Mouse (Mus musculus) CD8-positive naive resting alpha-beta T cell, adult 2 months (primary cell): ENCODE data around the gene Cyp27b1.

ENCODE experiments used
- DNase-seq, 2 experiments: peaks; one replicate each; pipeline ENCODE4 v3.0.0; 2022; ENCODE audit warnings: low read depth in 2 of 2, low spot score in 2 of 2

Cyp27b1 gene

DNA sequence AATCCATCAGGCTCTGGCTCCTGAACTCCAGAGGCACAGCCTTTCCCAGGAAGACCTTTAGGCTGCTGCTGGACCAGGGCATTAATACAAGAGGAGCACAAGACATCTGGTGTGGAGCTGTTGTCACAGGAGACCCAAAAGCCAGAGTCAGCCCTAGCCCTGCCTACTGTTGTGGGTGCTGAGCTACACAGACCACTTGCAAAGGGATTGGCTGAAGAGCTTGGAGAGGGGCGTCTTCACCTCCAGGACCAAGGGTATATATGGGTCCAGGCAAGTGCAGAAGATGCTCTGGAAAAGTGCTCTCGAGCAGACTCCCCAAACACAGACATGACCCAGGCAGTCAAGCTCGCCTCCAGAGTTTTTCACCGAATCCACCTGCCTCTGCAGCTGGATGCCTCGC, at the start of gene Cyp27b1:
Cyp27b1 (plus strand) TSS at position 297 of the 400 bp plus-strand sequence.
- no peak for DNase-seq

DNA sequence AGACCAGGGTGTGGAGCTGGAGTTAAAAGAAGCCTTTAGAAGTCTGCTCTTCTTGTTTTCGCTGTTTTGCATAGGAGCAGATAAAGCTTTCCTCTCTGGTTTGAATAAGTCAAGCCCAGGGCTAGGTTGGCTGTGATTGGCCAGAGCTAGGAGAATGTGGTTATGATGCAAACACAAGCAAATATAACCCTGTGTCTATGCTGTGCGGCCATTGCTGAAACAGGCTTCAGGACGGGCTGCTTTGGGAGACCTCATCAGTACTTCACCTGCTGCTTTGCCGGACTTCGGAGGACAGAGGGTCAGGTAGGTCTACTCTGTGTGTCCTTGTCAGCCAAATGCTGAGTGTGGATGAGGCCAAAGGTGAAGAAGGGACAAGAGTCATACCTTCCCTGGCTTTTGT, 47.5 kb upstream of the Cyp27b1 start, which contains the start of gene Avil:
Avil (plus strand) TSS at position 181 of the 400 bp plus-strand sequence.
- DNase-seq, result no peak

DNA sequence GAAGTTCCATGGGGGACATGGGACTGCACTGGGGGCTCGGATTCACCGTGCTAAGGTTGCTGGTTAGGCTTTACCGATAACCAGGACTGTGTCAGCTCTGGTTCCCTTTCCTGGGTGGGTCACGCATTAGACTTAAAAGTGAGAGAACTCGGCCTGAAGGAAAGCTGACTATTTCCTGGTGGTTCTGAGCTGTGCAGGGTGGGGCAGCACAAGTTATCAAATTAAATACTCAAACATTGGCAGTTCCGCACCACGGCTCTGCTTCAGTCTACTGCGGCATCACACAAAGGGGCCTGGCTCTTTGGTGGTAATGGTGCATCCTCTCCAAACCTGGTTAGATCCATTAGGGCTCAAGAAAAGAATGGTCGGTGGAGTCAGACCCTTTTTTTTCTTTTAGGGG, 46.8 kb upstream of the Cyp27b1 start:
- no peak for DNase-seq

DNA sequence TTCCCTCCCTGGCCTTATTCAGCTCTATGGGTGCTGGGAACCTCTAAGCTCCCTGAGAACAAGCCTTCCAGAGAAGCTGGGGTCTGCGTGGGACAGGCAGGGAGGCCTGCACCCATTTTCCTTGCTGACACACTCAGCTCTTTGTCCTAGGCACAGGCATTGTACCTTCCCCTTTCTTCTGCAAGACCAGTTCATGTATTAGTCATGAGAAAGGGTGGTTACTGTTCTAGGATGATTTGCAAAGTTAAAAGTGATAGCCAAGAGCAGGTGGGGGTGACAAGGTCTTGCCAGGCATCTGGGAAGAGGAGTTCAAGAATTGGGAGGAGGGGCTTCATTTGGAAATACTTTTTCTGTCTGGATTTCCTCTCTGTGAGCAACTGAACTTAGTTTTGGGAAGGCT, 46.0 kb upstream of the Cyp27b1 start:
- no peak for DNase-seq

DNA sequence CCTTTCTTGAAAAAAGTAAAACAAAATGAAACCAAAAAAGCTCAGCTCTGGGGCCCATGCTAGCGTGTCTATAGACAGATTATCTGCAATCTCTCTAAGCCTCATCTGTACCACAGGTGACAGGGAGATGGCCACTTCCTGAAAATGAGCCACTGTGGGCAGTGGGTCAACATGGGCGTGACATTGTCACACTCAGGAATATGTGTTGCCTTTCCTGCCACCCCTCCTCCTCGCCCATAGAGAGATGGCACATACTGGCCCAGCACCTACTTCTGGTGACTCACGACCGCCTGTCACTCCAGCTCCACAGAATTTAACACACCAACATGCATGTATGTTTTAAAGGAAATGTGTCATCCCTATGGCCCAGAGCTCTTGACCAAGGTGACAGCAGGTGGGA, 45.3 kb upstream of the Cyp27b1 start:
- DNase-seq, result no peak

DNA sequence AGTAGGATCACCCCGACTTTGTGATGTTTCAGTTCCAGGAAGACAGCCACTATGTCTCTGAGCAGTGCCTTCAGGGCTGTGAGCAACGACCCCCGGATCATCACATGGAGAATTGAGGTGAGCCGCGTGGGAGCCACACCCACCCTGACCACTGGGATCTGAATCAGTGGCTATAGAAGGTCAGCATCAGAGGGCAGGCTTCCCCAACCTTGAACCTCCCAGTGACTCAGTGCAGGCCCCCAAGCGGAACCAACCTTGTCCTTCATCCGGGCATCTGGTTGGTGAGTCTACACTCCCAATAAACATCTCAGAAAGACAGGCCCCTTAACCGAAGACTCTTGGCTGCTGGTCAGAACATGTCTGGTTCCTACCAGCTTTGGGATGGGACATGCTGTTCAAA, 44.7 kb upstream of the Cyp27b1 start:
- DNase-seq, result no peak

DNA sequence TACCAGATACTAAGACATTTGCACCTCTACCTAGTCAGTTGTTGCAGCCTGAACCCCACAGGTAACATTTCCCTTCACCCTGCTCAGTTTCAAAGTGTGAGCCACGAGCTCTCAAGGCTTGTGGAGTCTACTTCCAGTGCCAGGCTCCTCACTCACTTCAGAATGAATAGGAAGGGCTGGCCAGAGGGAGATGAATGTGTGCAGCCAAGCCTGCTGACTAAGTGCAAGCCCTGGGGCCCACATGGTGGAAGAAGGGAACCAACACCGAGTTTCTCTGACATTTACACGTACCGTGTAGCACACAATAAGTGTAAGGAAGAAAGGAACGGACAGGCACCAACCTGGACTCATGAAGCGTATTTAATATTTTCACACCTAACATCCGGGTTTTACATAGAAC, 44.2 kb upstream of the Cyp27b1 start:
- no peak for DNase-seq

DNA sequence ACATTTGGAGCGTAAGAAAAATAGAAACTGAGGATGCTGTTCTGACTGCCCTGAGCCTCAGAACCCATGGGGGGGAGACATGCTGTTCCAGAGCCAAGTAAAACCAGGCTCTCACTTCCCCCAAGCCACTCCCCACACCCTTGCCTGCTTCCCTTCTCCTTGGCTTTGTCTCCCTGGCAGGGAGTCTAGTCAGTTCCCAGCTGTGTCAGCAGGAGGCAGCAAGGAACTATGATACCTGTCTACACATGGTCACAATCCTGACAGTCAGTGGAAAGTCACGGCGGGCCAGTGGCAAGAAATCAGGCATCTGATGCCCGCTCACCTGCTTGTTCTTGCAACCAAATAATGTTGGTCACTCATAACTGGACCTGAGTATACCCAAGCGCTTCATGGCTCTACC, 31.6 kb upstream of the Cyp27b1 start:
- DNase-seq, result no peak

DNA sequence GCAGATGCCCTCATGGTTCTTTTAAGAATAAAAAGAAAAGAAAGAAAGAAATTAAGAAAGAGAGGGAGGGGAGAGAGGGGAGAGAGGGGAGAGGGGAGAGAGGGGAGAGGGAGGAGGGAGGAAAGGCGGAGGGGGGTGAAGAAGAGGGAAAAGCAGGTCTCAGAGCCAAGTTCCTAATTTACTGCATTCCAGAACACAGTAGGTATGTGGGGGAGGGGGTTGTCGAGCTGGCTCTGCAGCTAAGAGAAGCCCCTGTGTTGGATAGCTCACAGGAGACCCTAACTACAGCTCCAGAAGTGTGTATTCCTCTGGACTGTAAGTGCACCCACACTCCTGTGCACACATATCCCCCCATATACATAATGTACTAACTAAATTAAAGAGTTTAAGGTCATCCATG, 31.0 kb upstream of the Cyp27b1 start:
- no peak for DNase-seq

DNA sequence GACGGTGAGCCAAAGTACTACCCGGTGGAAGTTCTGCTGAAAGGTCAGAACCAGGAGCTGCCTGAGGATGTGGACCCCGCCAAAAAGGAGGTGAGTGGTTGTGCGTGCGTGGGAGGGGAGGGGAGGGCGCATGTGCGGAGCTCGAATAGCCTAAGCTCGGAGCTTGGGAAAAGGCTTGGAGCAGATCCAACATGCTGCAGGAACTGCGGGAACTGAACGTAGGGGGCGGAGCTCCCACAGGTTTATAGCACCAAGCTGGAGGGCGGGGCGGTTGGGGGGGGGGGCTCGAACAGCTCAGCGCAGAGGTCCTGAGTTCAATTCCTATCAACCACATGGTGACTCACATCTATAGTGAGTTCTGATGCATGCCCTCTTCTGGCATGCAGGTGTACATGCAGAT, 29.6 kb upstream of the Cyp27b1 start:
- DNase-seq, result no peak

DNA sequence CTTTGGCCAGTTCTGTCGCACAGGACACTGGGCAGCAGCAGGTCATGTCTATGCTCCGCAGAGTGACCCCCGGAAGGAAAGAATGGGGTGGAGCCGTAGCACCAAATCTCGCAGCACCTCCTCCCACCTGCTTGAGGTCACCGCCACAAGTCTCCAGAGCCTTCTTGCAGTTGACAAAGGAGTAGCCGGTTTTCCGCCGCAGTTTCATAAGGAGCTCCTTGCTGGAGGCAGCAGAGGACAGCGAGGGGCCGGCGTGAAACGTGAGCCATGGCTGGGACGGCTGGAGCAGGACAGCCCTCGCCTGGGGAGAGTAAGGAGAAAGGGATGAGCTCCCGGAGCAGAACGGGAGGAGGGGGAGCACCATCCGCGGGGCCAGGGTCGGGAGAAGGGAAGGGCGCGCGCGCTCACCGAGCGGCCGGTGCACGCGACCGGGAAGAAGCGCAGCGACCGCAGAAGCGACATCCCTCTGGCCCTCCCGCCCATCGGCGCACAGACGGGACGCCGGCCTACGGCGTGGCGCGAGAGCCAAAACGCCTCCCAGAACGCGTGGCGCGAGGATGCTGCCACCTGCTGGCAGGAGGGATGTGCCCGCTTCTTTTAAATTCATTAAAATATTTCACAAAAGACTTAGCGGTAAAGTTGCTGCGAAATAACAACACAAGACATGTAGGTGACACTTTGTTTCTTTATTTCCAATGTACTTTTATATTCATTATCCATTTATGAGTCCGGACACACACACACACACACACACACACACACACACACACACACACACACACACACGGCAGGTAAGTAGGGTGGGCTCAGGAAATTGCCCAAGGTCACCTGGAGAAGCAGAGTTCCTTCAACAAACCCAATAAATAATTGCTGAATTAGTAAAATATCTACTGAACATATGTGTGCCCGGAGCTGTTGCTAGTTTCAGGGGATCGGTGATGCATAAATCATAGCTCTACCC, 17.4 kb upstream of the Cyp27b1 start, which contains the start of gene Tsfm:
Tsfm (minus strand) TSS at position 505 of the 961 bp plus-strand sequence.
- DNase-seq, result peak; percentile 82 to 86

DNA sequence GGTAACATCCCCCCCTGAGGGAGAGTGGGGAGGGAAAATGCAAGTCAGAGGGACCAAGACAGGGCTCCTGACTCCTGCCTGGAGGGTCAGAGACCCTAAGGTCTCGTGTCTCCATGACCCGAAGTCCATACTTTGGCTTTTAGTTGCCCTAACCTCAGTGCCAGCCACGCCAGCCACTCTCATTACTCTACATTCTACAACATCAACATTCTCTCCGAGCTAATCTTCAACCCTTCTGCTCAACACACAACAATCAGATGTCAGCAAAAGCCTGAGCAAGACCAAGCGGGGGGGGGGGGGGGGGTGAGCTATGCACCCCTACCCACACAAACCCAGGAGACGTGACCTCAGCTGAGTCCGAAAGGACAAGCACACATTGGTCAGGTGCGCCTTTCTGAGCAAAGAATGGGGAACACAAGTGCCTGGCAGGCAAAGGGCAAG, 14.7 kb upstream of the Cyp27b1 start:
- no peak for DNase-seq

DNA sequence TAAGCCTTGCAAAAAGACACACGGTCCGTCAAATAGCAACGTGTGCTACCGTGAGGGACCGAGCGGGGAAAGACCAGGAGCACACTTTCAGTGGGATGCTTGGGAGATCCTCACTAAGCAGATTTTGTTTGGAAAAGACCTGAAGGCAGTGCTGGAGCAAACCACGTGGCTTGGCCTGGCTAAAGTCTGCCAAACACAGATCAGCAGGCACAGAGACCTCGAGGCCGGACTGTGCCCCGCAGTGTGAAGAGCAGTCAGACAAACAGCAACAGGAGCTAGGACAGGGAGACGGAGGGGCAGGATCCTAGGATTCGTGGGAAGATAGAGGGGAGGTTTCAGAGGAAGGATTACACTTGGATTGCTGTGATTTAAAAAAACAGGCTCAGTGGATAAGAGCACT, 11.8 kb upstream of the Cyp27b1 start:
- no peak for DNase-seq

DNA sequence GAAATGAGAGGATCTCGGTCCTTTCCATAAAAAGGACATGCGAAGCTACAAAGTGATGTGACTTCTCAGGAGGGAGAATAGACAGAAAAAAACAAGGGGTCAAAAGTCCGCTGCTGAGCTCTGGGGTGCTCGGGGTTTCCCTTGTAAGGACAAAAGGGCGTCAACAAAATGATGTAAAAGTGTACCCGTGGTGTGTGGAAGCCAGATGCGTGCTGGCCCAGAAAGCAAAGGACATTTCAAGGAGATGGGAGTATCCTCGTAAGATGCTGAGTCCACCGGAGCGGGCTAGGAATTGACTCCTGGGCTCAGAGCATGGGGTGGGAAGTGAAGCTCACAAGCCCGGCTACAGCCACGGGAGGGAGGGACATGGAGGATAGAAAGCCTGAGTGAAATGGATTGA, 10.4 kb upstream of the Cyp27b1 start:
- DNase-seq, result no peak

DNA sequence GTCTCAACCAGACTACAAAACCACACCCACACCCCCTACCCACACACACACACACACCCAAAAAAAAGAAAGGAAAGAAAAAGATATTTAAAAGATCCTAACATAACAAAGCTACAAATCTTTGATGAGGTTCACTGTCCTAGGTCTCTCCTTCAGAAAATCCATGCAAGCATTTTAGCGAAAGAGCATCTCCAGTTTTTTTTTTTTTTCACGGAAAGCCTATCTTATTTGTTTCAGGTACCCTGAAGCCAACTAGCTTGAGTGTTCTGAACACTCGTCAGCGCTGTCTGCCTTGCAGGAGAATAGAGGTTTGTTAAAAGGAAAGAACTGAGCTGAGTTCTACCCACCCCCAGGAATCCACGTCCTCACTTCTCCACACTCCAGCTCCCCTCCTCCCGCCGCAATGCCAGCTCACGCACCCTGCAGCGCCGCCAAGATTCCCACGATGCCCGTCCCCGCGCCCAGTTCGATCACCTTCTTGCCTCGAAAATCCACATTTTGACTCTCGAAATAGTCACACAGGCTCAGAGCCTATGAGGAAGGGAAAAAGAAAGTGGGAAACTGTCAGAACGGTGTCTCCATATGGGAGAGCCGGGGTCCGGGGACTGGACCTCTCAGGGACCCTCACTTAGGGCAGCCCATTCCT, 7.4 kb upstream of the Cyp27b1 start:
- DNase-seq, result no peak

DNA sequence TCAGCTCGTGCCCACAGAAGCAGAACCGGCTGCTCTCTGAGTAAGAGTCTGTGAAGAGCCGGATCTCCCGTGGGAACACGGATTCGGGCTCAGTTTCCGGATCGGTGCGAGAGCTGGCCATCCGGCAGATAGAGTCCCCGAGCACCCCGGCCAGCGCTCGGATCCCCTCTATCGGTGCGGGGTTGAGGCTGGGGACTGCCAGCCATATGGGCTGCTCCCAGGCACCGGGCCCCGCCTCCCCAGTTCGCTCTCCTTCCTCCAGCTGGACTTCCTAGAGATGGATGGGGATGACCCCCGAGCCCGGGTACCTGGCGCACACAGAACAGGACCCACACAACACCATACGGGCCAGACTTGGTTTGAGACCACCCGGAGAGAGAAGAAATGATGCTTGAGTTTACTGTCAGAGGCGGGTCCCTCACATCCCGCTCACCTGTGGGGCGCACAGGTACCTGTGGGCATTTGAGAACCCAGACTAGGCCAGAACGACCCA, 6.7 kb upstream of the Cyp27b1 start, which contains the start of the genes Mettl1 and Eef1akmt3:
Mettl1 (plus strand) TSS at position 141 of the 493 bp plus-strand sequence.
Eef1akmt3 (minus strand) TSS at position 240 of the 493 bp plus-strand sequence.
- DNase-seq, result peak; percentile 25 to 28

DNA sequence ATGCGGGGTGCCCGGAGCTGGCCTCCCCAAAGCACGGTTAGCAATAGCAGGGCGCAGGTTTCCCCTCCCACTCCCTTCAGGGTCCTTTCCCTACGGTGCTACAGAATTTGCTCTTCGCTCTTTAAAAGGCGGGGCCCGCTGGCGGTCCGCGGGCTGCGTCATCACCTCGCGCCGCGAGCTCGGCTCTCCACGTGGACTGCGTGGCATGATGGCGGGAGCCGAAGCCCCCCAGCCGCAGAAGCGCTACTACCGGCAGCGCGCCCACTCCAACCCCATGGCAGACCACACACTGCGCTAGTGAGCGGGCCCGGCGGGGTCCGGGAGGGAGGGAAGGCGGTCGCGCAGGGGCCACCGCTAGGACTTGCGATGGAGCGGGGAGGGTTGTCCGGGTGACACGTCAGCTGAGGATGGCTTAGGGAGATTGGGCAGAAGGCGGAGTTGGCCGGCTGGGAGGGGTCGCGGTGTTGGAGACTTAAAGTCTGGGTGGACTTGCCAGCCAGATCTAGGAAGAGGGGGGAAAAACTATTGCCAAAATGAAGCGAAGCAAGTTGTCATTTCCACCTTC, 6.2 kb upstream of the Cyp27b1 start:
- peak; percentile 75 to 85 for DNase-seq

DNA sequence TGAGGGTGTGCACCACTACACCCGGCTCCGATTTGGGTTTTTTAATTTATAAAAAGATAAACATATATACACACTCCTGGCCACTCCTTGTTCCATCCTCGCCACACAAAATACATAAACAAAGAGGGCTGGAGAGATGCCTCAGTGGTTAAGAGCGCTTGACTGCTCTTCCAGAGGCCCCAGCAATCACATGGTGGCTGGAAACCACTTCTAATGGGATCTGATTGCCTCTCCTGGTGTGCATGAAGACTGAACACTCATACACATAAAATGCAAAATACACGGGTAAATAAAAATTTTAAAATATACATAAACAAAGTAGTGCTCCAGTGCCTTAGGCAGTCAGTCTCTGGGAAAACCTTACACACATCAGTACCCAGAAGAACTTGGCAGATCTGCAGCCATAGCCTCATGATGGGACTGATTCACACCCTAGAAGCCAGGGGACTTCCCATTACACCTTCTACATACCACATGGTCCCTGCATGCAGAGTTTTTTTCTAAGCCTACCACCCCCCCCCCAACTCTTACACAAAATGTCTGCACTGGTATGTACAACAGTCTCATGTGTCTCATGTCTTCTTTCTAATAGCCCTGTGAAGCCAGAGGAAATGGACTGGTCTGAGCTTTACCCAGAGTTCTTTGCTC, 5.5 kb upstream of the Cyp27b1 start:
- DNase-seq, result no peak

DNA sequence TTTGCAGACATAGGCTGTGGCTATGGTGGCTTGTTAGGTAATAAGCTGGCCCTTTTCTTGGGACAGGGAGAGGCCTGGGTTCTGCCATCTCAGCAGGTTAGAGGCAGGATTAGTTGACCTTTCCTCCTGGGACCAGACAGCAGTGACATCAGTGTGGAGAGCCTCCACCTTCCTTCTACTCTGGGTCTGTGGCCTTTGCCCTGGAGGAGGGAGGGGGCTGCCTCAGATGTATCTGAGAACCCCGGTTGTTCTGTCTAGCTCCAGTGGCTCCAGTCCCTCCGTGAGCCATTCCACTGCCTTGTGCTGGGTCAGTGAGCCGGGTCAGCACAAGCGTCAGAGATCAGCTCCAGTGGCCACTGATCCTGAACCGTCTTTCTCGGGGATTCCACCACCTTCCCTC, 4.9 kb upstream of the Cyp27b1 start:
- DNase-seq, result no peak

DNA sequence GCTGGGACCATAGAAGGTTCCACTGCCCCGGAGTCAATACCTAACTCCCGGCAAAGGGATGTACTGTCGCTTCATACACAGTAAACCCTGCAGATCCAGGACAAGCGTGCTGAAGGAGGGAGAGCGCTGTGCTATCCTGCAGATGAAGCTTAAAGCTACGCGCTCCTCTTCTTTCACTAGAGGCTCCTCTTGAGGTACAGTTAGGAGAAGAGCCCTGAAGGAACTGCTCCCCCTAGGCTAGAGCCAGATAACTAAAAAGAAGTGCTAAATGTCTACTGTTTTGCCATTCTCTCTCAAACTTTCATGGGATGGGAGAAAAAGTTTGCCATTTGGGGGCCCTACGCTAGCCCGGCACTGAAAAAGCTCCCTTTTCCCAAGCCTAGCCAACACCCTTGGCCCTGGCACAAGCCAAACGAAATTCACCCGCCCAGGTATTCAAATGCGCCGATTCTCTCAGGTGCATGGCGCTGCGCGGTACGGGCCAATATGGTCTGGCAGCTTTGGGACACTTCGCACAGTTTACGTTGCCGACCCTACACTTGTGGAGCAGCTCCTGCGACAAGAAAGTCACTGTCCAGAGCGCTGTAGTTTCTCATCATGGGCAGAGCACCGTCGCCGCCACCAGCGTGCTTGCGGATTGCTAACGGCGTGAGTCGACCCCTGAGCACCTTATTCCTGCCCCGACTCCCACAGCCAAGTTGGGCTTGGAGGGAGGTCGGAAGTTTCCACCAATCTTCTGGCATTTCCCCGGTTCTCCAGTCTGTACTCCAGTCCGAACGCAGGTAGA, 751 bp downstream of the Cyp27b1 start:
- no peak for DNase-seq
